Mouse (Mus musculus) lung, postnatal 0 days (tissue): ENCODE data around the gene Ndufb7.

Source experiments
- CTCF ChIP-seq: IDR thresholded peaks from 2 replicates; pipeline ENCODE4 v1.5.1; 2016; ENCODE audit warnings: antibody characterized with exemption, mild to moderate bottlenecking
- EP300 ChIP-seq: IDR thresholded peaks from 2 replicates; pipeline ENCODE4 v1.6.1; 2016; ENCODE audit warnings: antibody characterized with exemption, mild to moderate bottlenecking, control low read depth

DNA sequence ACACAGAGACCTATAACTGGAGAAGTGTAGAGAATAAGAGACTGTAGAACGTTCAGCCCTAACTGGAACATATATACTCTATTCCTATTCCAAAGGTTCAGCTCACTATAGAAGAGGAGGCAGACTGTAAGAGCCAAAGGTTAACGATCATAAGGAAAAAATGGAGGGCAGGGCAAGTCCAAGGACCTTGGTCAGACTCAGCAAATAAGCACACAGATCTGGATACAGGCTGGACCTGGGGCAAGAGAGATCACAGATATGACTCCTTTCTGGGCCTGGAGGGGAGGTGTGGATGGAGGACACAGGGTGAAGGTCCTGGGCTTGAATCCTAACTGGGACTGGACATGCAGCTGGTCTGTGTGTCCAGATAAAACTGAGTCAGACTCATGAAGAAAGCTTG lies 31.7 kb upstream of the Ndufb7 start:
- TF ChIP-seq CTCF (no peak), EP300 (no peak)
